Mouse (Mus musculus): ENCODE measurements around the gene Jade1.
A peak's percentile ranks its signal among the peaks of the same experiment; 100 is the strongest.

The Jade1 gene

DNA sequence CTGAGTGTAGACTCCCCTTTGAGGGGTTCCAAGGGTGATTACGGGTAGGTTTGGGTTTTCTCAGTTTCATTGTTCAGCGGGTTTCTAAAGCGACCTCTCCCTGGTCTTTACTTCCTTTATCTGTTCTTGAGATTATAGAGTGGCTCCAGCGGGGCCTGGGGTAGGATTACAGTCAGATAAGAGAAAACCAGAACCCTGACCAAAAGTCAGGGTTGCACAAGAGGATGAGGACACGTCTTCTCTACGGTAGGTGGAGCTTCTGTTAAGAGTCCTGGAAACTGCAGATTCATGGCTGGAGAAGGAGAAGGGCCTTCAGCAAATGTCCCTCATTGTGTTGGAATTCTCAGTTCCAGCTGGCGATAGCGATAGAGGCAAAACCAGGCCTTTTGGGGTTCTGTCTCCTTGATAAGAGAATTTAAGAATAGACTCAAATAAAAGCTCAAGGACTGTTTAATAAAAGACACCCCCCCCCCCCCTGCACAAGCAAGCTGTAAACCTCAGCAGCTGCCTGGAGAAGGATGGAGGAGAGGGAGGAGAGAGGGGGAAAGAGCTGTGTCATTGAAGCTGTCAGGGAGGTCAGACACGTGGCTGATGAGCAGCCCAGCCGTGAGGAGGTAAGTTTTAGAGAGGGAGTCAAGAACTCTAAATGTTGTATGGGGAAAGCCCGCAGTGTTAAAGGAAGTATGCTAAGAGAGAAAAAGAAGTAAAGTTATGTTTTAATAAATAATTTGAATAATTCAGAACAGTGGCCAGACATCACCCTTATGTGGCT is 2.6 kb upstream of the Jade1 start:
- DNase-seq, result no peak

DNA sequence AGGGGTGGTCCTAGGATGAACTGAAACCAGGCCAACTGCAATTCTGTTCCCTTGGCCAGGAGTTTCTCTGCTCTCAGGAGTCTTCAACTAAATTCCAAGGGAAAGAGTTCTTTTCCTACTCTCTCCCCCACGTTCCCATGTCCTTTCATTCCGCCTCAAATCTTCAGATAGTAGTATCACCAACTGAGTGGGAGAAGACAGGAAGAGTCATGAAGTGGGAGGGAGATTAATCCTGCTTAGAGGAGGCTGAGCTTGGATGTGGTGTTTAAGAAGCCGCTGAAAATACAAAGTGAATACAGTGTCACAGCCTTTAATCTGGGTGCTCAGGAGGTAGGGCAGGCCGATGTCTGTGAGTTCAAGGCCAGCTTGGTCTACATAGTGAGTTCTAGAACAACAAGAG is 1.9 kb upstream of the Jade1 start:
- DNase-seq, result no peak

GRCm38 (mm10) chr3:41554480-41555475 is 753 bp upstream of the Jade1 start:
- DNase-seq, result no peak

DNA sequence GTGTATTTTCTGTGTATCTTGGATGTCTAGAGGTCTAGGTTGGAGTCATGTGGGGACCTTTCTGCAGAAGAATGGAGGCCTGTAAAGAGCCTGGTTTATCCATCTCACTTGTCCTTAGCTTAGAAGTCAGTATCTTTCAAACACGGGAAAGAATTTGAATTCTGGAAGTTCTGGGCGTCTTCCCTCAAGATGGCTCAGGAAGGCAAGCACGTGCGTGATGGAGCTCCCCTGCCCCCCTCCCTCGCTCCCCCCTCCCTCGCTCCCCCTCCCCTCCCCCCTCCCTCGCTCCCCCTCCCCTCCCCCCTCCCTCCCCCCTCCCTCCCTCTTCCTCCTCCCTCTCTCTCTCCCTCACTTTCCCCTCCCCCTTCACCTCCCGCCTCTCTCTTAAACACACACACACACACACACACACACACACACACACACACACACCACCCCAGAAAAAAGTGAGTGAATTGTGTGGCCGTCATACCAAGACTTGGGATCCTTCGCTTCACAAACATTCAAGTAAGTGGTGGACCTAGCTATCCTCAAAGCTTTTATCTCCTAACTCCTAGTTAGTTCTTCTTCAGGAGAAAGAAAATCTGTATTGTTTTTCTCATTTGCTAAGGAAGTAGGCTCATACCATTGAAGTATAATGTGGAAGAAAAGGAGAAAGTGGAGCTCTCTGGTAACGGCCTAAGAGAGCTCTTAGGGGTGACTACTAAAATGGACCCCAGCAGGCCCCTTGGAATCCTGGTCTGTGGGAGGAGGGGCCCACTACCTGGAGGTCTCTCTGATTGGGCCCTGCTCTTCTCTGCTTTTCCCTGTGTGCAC is 1.1 kb downstream of the Jade1 start:
- DNase-seq, result no peak

DNA sequence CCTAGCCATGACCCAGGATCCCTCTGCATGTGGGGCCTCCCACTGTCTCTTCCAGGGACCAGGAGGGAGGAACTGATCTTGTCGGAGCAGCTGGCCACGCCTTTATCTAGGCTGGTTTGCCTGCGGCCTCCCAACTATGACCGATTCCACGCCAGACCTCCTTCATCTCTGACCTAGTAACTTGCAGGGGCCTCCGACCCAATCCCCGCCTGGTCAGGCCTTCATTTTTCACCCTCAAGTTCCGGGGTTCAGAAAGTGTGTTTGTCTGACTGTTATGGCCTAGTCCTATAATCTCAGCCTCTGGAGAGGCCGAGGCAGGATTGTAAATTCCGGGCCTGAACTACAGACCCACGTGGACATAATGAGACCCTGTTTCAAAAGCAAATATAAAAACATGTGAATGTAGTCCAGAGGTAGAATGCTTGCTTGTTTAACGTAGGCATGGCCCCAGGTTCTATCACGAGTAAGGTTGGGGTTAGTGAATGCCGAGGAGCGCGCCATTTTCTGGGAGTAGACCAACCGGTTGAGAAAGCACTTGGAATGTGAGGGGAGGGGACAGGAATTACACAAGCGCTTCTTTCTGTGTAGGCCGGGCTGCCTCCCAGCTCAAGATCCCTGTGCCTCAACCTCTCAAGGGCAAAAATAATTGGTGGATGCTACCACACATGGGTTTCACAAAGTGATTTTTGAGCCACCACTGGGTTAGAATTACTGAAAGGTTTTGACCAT is 1.9 kb downstream of the Jade1 start:
- no peak for DNase-seq

DNA sequence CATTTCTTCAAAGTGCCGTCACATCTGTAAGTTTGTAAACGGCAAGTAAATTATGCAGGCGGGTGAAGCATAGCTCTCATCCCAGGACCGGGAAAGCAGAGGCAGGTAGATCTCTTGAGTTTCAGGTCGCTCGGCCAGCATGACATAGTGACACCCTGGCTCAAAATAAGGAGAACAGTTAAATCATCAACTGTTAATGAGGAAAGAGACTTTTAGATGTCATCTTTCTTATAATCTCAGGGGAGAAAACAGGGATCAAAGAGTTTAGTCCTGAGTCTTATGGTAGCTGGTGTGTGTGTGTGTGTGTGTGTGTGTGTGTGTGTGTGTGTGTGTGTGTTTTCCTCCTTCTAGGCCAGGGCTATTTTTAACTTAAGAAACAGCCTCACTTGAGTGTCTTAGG is 5.0 kb downstream of the Jade1 start:
- no peak for DNase-seq

DNA sequence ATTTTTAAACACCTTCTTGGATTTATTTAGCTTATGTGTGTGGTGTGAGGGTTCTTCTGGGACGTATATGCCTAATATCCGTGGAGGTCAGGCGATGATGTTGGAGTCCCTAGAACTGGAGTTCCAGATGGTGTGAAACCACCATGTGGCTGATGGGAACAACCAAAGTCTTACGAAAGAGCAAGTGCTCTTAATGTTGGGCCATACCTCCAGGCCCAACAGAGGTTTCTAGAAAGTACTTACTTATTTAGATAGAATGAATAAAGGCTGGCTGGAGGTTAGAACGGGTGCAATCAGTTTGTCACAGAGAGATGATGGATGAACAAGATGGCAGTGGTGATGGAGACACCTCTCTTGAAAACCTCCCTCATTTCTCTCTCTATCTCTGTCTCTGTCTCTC is 6.3 kb downstream of the Jade1 start:
- DNase-seq, result no peak

DNA sequence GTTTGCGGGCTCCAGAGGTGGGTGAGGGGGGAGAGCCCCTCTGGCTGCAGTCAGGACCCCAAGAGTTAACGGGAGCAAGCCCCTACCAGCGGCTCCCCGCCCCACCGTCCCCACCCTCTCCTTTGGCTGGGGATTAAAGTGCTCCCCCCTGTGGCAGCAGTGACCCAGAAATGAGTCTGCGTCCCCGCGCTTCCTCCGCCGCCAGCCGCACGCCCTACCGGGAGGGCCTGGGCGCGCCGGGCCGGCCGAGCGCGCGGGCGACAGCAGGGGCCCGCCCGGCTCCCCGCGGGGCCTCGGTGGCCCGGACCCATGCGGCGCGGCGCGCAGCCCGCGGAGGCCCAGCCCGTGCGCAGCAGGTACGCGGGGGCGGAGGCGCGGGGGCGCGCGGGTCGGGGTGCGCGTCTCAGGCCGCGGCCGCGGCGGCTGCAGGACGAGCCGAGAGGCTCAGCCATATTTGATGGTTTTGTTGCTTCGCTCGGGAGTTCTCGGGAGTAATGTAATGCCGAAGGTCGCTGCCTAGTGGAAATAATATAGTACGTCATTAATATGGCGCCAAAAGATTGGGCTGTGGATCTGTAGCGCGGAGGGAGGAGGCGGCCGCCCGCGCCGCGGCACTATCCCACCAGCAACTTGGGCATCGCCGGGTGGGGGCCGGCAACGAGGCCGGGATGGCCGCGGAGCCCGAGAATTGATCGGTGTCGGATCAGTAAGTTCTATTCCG is 7.8 kb downstream of the Jade1 start:
- peak; percentile 78 for DNase-seq

GRCm38 (mm10) chr3:41563997-41564396 is 8.5 kb downstream of the Jade1 start:
- DNase-seq, result no peak

DNA sequence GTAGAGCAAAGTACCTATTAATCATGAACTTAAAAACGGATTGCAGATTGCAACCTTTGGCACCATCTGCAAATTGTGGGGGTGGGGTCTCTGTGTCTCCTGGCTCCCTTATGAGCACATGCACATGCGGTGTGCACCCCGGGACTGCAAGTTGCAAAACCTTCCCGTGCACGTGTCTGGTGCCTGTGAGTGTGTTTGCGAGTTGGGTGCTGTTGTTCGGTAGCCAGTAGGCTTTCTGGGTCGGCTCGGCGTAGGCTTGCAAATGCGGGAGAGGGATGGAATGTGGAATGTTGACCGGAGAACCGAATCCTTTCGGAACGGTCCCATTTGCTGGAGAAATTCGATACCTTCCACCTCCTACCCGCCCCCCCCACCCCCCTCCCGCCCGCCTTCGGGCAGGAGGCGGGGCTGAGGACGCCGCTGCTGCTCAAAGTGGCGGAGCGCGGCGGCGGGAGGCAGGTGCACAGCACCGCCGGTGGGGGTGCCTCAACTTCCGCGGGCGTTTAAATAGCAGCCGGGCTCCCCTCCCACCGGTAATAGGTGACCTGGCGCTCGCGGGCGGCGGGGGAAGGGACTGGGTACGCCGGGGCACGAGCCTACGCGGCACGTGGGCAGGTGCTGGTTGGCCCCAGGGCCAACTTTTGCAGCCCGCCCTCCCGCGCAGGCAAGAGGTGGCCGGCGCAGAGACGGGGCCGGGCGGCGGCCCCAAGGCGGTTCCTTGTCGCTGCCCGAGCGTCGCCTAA is 9.1 kb downstream of the Jade1 start:
- DNase-seq, result peak; percentile 97

GRCm38 (mm10) chr3:41565410-41565823 is 9.9 kb downstream of the Jade1 start:
- DNase-seq, result peak; percentile 86

- peak; percentile 83 for DNase-seq
Observed at GRCm38 (mm10) chr3:41565955-41566354, 10.4 kb downstream of the Jade1 start.

DNA sequence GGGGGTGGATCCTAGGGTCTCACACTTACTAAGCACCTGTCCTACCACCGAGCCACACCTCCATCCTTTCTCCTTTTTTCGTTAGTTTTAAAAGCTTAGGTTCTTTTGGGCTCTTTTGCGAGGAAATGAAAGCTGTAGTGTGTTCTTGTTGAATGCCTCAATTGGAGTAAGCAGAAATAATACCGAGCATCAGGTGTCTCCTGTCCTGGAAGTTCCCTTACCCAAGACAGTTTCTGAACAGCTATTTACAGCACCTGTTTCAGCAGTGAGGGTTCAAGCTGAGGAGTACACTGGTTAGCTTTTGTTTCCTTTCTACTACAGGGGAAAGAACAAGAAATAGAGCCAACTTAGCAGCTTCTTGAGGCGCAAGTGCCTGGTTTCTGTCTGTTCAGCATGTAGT is 14.4 kb downstream of the Jade1 start:
- DNase-seq, result no peak

GRCm38 (mm10) chr3:41572131-41572530 is 16.6 kb downstream of the Jade1 start:
- DNase-seq, result no peak

DNA sequence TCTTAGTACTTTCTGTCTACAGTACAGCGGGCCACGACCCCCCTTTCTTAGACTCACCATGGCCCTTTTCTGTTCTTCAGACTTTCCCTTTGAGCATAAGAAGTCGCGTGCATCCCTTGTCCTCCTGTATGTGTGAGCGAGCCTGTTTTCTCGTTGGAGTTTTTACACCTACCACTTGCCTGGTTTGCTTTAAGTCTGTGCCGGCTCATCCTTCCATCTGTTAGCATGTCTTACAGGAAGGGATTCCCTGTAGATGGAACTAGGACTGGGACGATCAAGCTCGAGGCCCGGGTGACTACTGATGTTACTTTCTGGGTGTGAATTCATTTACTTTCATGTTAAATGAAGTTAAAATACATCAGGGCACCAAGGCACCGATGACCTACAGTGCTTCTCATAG is 17.4 kb downstream of the Jade1 start:
- DNase-seq, result no peak

- no peak for DNase-seq
Observed at GRCm38 (mm10) chr3:41574208-41574607, 18.7 kb downstream of the Jade1 start.

- DNase-seq, result peak; percentile 61
Observed at GRCm38 (mm10) chr3:41574720-41575435, 19.3 kb downstream of the Jade1 start.

GRCm38 (mm10) chr3:41575971-41576370 is 20.4 kb downstream of the Jade1 start:
- no peak for DNase-seq

GRCm38 (mm10) chr3:41577240-41577639 is 21.7 kb downstream of the Jade1 start:
- no peak for DNase-seq

DNA sequence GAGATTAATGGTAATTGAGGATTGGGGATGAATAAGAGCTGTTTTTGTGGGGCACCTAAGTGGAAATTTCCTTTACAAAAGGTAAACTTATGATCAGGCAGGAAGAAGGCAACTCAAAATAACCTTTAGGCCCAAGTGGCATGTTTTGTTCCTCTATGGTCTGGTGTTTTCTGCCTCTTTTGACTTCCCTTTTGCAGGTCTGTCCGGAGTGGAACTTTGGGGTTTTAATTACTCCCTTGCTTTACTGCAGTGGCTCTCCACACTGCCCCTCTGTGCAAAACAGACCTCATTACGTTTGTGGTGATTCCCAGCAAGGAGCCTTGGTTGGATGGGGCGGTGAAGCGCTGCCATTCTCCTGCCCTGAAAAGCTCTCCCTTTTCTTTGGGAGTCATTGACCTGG is 24.3 kb downstream of the Jade1 start:
- DNase-seq, result no peak

Data from kidney, adult 11 months (tissue).